Mouse (Mus musculus) embryonic facial prominence, embryonic 11.5 days (tissue): ENCODE results near the gene Ins2. TPM values are rescaled to one million over a fixed set of nuclear protein-coding genes. Genes with fewer than 3 reads are reported as not detected.

Experiments
- ATAC-seq: fragments of 200-750 bp; cut with Nextera tagmentation; replicated peaks from 2 replicates; pipeline ENCODE4 v1.8.0; 2017; ENCODE audit warnings: low read depth; ENCODE audit not compliant: insufficient number of reproducible peaks, low FRiP score, low TSS enrichment
- DNase-seq: peaks from one replicate; pipeline ENCODE4 v3.0.0-alpha.2; 2015; ENCODE audit warnings: low spot score
- H3K27ac ChIP-seq: fragments of 300-500 bp; sonication (generic); replicated peaks from 2 replicates; pipeline ENCODE4 v1.5.1; 2014; ENCODE audit warnings: mild to moderate bottlenecking, low read depth, low read length, control low read depth
- H3K27me3 ChIP-seq: fragments of 300-500 bp; sonication (generic); 2 replicates; pipeline ENCODE4 v1.6.1; 2014; ENCODE audit warnings: mild to moderate bottlenecking, low read length, moderate library complexity, mixed read lengths; ENCODE audit not compliant: control insufficient read depth, insufficient read depth
- H3K36me3 ChIP-seq: fragments of 300-500 bp; sonication (generic); replicated peaks from 2 replicates; pipeline ENCODE4 v1.6.1; 2014; ENCODE audit warnings: low read depth, mild to moderate bottlenecking, low read length, moderate library complexity, mixed read lengths; ENCODE audit not compliant: control insufficient read depth, insufficient read depth
- H3K4me1 ChIP-seq: fragments of 300-500 bp; sonication (generic); 2 replicates; pipeline ENCODE4 v1.6.1; 2014; ENCODE audit warnings: low read length, mixed read lengths; ENCODE audit not compliant: control insufficient read depth, insufficient read depth
- H3K4me2 ChIP-seq: fragments of 300-500 bp; sonication (generic); 2 replicates; pipeline ENCODE4 v1.6.1; 2014; ENCODE audit warnings: low read depth, mild to moderate bottlenecking, control low read depth, low read length, moderate library complexity
- H3K4me3 ChIP-seq: fragments of 300-500 bp; sonication (generic); 2 replicates; pipeline ENCODE4 v1.5.1; 2014; ENCODE audit warnings: low read depth, low read length, control low read depth
- H3K9ac ChIP-seq: fragments of 300-500 bp; sonication (generic); replicated peaks from 2 replicates; pipeline ENCODE4 v1.6.1; 2014; ENCODE audit warnings: mild to moderate bottlenecking, control low read depth, low read length
- H3K9me3 ChIP-seq: fragments of 300-500 bp; sonication (generic); replicated peaks from 2 replicates; pipeline ENCODE4 v1.6.1; 2016; ENCODE audit warnings: mild to moderate bottlenecking, low read length, inconsistent platforms, mixed read lengths; ENCODE audit not compliant: control insufficient read depth
- WGBS: fragments of 180-500 bp; shearing (Covaris S2); extraction: QIAGEN DNeasy Blood & Tissue Kit; methylation state at CpG from one replicate; pipeline ENCODE4 v1.1.7; 2014; 5-methylcytosine and 5-hydroxymethylcytosine counted together
- microRNA counts: library from miRNA; unstranded; fragments of <30 nt; microRNA quantifications from one replicate; lab custom pipeline; 2016
- microRNA-seq: library from miRNA; unstranded; fragments of <30 nt; microRNA quantifications from one replicate; pipeline ENCODE4, GENCODE M21; 2016; ENCODE audit warnings: borderline number of aligned reads
- polyA plus RNA-seq: library from polyadenylated mRNA; unstranded; fragments of >200 nt; fragmentation: Nextera tagmentation; extraction: Ambion mirVana; gene quantifications from 2 replicates; pipeline ENCODE4 v1.2.1, GENCODE M21; 2014

Ins2 gene
- polyA plus RNA-seq, 1 experiment from 2014 or later = not detected

GRCm38 (mm10) chr7:142629806-142630205 lies 113.4 kb downstream of the Ins2 start:
- 88% methylated on average over 6 of the region's 6 CpGs for WGBS
- Histone ChIP-seq H3K9me3 (no peaks in the 10 kb centered on the region), H3K4me3 (no peak overlapping the region), H3K27ac (no peak overlapping the region), H3K9ac (no peak overlapping the region), H3K36me3 (no peaks in the 10 kb centered on the region), H3K4me2 (no peak overlapping the region), H3K4me1 (no peaks in the 10 kb centered on the region), H3K27me3 (no peaks in the 10 kb centered on the region)
- ATAC-seq (no peak), DNase-seq (no peak)

MicroRNAs encoded within 50 kb of the gene (microRNA counts, 519-probe panel; counts per million panel counts)
- 2,380 counts per million, percentile 21 among the panel's probes with 10 or more counts for microRNA mmu-miR-483 (lab: Ali Mortazavi, UCI)

Small RNA genes within 50 kb of the gene (microRNA-seq; reads per million reads assigned to microRNA genes)
- gene Mir483 = 3,824 reads per million, percentile 85 among the genes with 10 or more reads in this experiment

Other genes starting within 250 kb of the Ins2 start
- gene Tnnt3, start 244.5 kb downstream of the Ins2 start, polyA plus RNA-seq = 1.5 and 2.8 TPM in 2 replicates
- 16.4 and 17.2 TPM in 2 replicates for gene Mrpl23, start 210.7 kb downstream of the Ins2 start, polyA plus RNA-seq
- 313 and 355 TPM in 2 replicates for gene Igf2, start 76.6 kb downstream of the Ins2 start, polyA plus RNA-seq
- gene Gm49394, start 73.4 kb downstream of the Ins2 start, polyA plus RNA-seq = 0.08 TPM in 1 of 2 replicates, not detected in the other
- gene Th, start 187.7 kb upstream of the Ins2 start, polyA plus RNA-seq = 2.8 and 4.7 TPM in 2 replicates
- 0.56 and 0.94 TPM in 2 replicates for gene Ascl2, start 225.9 kb upstream of the Ins2 start, polyA plus RNA-seq